Mouse (Mus musculus): ENCODE measurements around the gene Arhgef7. TPM values are rescaled to one million over a fixed set of nuclear protein-coding genes. Genes with fewer than 3 reads are reported as not detected.

Arhgef7 gene
- polyA plus RNA-seq, 1 experiment from 2014 or later: 12.6 TPM

- no peak for TF ChIP-seq EP300 (optimal IDR thresholded peaks at IDR 0.05)
- TF ChIP-seq CTCF (IDR thresholded peaks at IDR 0.05; ENCODE audit: low read depth): no peak
- H3K36me3 ChIP-seq (ENCODE audit: control insufficient read depth, insufficient read depth, low read length): no peaks in the 10 kb centered on the region
- H3K27me3 ChIP-seq (ENCODE audit: control insufficient read depth, insufficient read depth, low read length): no peaks in the 10 kb centered on the region
- ATAC-seq (ENCODE audit: low FRiP score, low TSS enrichment): no peak
- H3K4me1 ChIP-seq (replicated peaks; ENCODE audit: control insufficient read depth, insufficient read depth): peaks cover 6% of the 10 kb centered on the region; the same call in 1 of the 2 replicates
- no peaks in the 10 kb centered on the region for H3K9me3 ChIP-seq (ENCODE audit: control insufficient read depth, low read length)
- H3K4me2 ChIP-seq (replicated peaks; ENCODE audit: low read depth): no peak overlapping the region
- WGBS: 80% methylated on average over 5 of the region's 5 CpGs
- H3K9ac ChIP-seq (ENCODE audit: low read length): no peak overlapping the region
- DNase-seq (ENCODE audit: low spot score): no peak
- H3K4me3 ChIP-seq (ENCODE audit: low read depth, low read length): no peak overlapping the region
- no peak overlapping the region for H3K27ac ChIP-seq (replicated peaks)
Measured at GRCm38 (mm10) chr8:11762048-11762447, 34.5 kb downstream of the Arhgef7 start.

GRCm38 (mm10) chr8:11762821-11763220 is 35.3 kb downstream of the Arhgef7 start:
- no peak overlapping the region for H3K27ac ChIP-seq (replicated peaks)
- no peaks in the 10 kb centered on the region for H3K36me3 ChIP-seq (ENCODE audit: control insufficient read depth, insufficient read depth, low read length)
- H3K4me2 ChIP-seq (replicated peaks; ENCODE audit: low read depth): no peak overlapping the region
- ATAC-seq (ENCODE audit: low FRiP score, low TSS enrichment) (no peak), DNase-seq (ENCODE audit: low spot score) (no peak)
- H3K4me1 ChIP-seq (replicated peaks; ENCODE audit: control insufficient read depth, insufficient read depth): peaks cover 6% of the 10 kb centered on the region; the same call in 1 of the 2 replicates
- TF ChIP-seq EP300 (optimal IDR thresholded peaks at IDR 0.05) (no peak), CTCF (IDR thresholded peaks at IDR 0.05; ENCODE audit: low read depth) (no peak)
- no peaks in the 10 kb centered on the region for H3K27me3 ChIP-seq (ENCODE audit: control insufficient read depth, insufficient read depth, low read length)
- H3K9me3 ChIP-seq (ENCODE audit: control insufficient read depth, low read length): no peaks in the 10 kb centered on the region
- H3K9ac ChIP-seq (ENCODE audit: low read length): no peak overlapping the region
- 88% methylated on average over 7 of the region's 7 CpGs for WGBS
- no peak overlapping the region for H3K4me3 ChIP-seq (ENCODE audit: low read depth, low read length)

GRCm38 (mm10) chr8:11767213-11767840 is 39.8 kb downstream of the Arhgef7 start:
- 71% methylated on average over 5 of the region's 5 CpGs for WGBS

GRCm38 (mm10) chr8:11770001-11770400 is 42.5 kb downstream of the Arhgef7 start:
- Histone ChIP-seq H3K4me1 (replicated peaks; ENCODE audit: control insufficient read depth, insufficient read depth) (peaks cover 11% of the 10 kb centered on the region), H3K4me3 (ENCODE audit: low read depth, low read length) (no peak overlapping the region), H3K36me3 (ENCODE audit: control insufficient read depth, insufficient read depth, low read length) (no peaks in the 10 kb centered on the region), H3K9me3 (ENCODE audit: control insufficient read depth, low read length) (no peaks in the 10 kb centered on the region), H3K4me2 (replicated peaks; ENCODE audit: low read depth) (no peak overlapping the region), H3K27ac (replicated peaks) (no peak overlapping the region), H3K9ac (ENCODE audit: low read length) (no peak overlapping the region), H3K27me3 (ENCODE audit: control insufficient read depth, insufficient read depth, low read length) (no peaks in the 10 kb centered on the region)
- TF ChIP-seq CTCF (IDR thresholded peaks at IDR 0.05; ENCODE audit: low read depth) (no peak), EP300 (optimal IDR thresholded peaks at IDR 0.05) (no peak)
- ATAC-seq (ENCODE audit: low FRiP score, low TSS enrichment) (no peak), DNase-seq (ENCODE audit: low spot score) (no peak)
- 91% methylated on average over 6 of the region's 6 CpGs for WGBS

More at GRCm38 (mm10) chr8:11767213-11767840, 39.8 kb downstream of the Arhgef7 start:
- Histone ChIP-seq H3K4me3 (ENCODE audit: low read depth, low read length) (no peak overlapping the region), H3K9ac (ENCODE audit: low read length) (no peak overlapping the region), H3K36me3 (ENCODE audit: control insufficient read depth, insufficient read depth, low read length) (no peaks in the 10 kb centered on the region), H3K4me2 (replicated peaks; ENCODE audit: low read depth) (no peak overlapping the region), H3K27me3 (ENCODE audit: control insufficient read depth, insufficient read depth, low read length) (no peaks in the 10 kb centered on the region), H3K27ac (replicated peaks) (no peak overlapping the region; the same call in 1 of the 2 replicates), H3K4me1 (replicated peaks; ENCODE audit: control insufficient read depth, insufficient read depth) (no peaks in the 10 kb centered on the region), H3K9me3 (ENCODE audit: control insufficient read depth, low read length) (no peaks in the 10 kb centered on the region)
- TF ChIP-seq EP300 (optimal IDR thresholded peaks at IDR 0.05) (no peak), CTCF (IDR thresholded peaks at IDR 0.05; ENCODE audit: low read depth) (no peak)
- ATAC-seq (ENCODE audit: low FRiP score, low TSS enrichment) (peak; percentile 88), DNase-seq (ENCODE audit: low spot score) (no peak)

- Histone ChIP-seq H3K4me2 (replicated peaks; ENCODE audit: low read depth) (no peak overlapping the region), H3K9me3 (ENCODE audit: control insufficient read depth, low read length) (no peaks in the 10 kb centered on the region), H3K27me3 (ENCODE audit: control insufficient read depth, insufficient read depth, low read length) (no peaks in the 10 kb centered on the region), H3K27ac (replicated peaks) (no peak overlapping the region), H3K4me1 (replicated peaks; ENCODE audit: control insufficient read depth, insufficient read depth) (peaks cover 15% of the 10 kb centered on the region), H3K9ac (ENCODE audit: low read length) (no peak overlapping the region), H3K36me3 (ENCODE audit: control insufficient read depth, insufficient read depth, low read length) (no peaks in the 10 kb centered on the region), H3K4me3 (ENCODE audit: low read depth, low read length) (no peak overlapping the region)
- no peak for DNase-seq (ENCODE audit: low spot score)
- TF ChIP-seq CTCF (IDR thresholded peaks at IDR 0.05; ENCODE audit: low read depth): no peak
- TF ChIP-seq EP300 (optimal IDR thresholded peaks at IDR 0.05): no peak
- whole genome bisulfite sequencing: 68% methylated on average over 7 of the region's 7 CpGs
- no peak for ATAC-seq (ENCODE audit: low FRiP score, low TSS enrichment)
Measured at GRCm38 (mm10) chr8:11770521-11771080, 43.1 kb downstream of the Arhgef7 start.

GRCm38 (mm10) chr8:11771608-11772007 is 44.1 kb downstream of the Arhgef7 start:
- WGBS: 91% methylated on average over 5 of the region's 5 CpGs

More at GRCm38 (mm10) chr8:11771608-11772007, 44.1 kb downstream of the Arhgef7 start:
- DNase-seq (ENCODE audit: low spot score): no peak
- peaks cover 18% of the 10 kb centered on the region for H3K4me1 ChIP-seq (replicated peaks; ENCODE audit: control insufficient read depth, insufficient read depth)
- no peak overlapping the region for H3K27ac ChIP-seq (replicated peaks)
- no peak overlapping the region for H3K4me2 ChIP-seq (replicated peaks; ENCODE audit: low read depth)
- TF ChIP-seq CTCF (IDR thresholded peaks at IDR 0.05; ENCODE audit: low read depth): no peak
- H3K9ac ChIP-seq (ENCODE audit: low read length): no peak overlapping the region
- no peaks in the 10 kb centered on the region for H3K9me3 ChIP-seq (ENCODE audit: control insufficient read depth, low read length)
- no peak for ATAC-seq (ENCODE audit: low FRiP score, low TSS enrichment)
- no peaks in the 10 kb centered on the region for H3K27me3 ChIP-seq (ENCODE audit: control insufficient read depth, insufficient read depth, low read length)
- H3K36me3 ChIP-seq (ENCODE audit: control insufficient read depth, insufficient read depth, low read length): no peaks in the 10 kb centered on the region
- H3K4me3 ChIP-seq (ENCODE audit: low read depth, low read length): no peak overlapping the region

All from stomach, postnatal 0 days (tissue).